Mouse (Mus musculus) limb, embryonic 11.5 days (tissue): ENCODE data around the gene Clcn7. TPM values are rescaled to one million over a fixed set of nuclear protein-coding genes. Genes with fewer than 3 reads are reported as not detected.

Experiments
- ATAC-seq: fragments of 200-750 bp; cut with Nextera tagmentation; 2 replicates; pipeline ENCODE4 v1.8.0; 2017; ENCODE audit warnings: low read depth; ENCODE audit not compliant: insufficient number of reproducible peaks, low FRiP score, low TSS enrichment
- DNase-seq: peaks from one replicate; pipeline ENCODE4 v3.0.0-alpha.2; 2015; ENCODE audit warnings: low spot score
- H3K27ac ChIP-seq: fragments of 300-500 bp; sonication (generic); replicated peaks from 2 replicates; pipeline ENCODE4 v1.5.1; 2014; ENCODE audit warnings: low read depth, mild to moderate bottlenecking, low read length
- H3K27me3 ChIP-seq: fragments of 300-500 bp; sonication (generic); 2 replicates; pipeline ENCODE4 v1.6.1; 2014; ENCODE audit warnings: mild to moderate bottlenecking, low read length, mixed read lengths; ENCODE audit not compliant: control insufficient read depth, insufficient read depth
- H3K36me3 ChIP-seq: fragments of 300-500 bp; sonication (generic); 2 replicates; pipeline ENCODE4 v1.6.1; 2014; ENCODE audit warnings: mild to moderate bottlenecking, low read length, moderate library complexity, mixed read lengths; ENCODE audit not compliant: control insufficient read depth, insufficient read depth
- H3K4me1 ChIP-seq: fragments of 300-500 bp; sonication (generic); 2 replicates; pipeline ENCODE4 v1.6.1; 2014; ENCODE audit warnings: low read length, mixed read lengths; ENCODE audit not compliant: control insufficient read depth, insufficient read depth
- H3K4me2 ChIP-seq: fragments of 300-500 bp; sonication (generic); 2 replicates; pipeline ENCODE4 v1.6.1; 2014; ENCODE audit warnings: low read depth, mild to moderate bottlenecking, moderate library complexity; ENCODE audit not compliant: severe bottlenecking
- H3K4me3 ChIP-seq: fragments of 300-500 bp; sonication (generic); 2 replicates; pipeline ENCODE4 v1.5.1; 2014; ENCODE audit warnings: low read depth, low read length
- H3K9ac ChIP-seq: fragments of 300-500 bp; sonication (generic); 2 replicates; pipeline ENCODE4 v1.6.1; 2014; ENCODE audit warnings: mild to moderate bottlenecking, low read length
- H3K9me3 ChIP-seq: fragments of 300-500 bp; sonication (generic); 2 replicates; pipeline ENCODE4 v1.6.1; 2016; ENCODE audit warnings: low read length; ENCODE audit not compliant: control insufficient read depth
- WGBS: fragments of 180-500 bp; shearing (Covaris S2); extraction: QIAGEN DNeasy Blood & Tissue Kit; methylation state at CpG from one replicate; pipeline ENCODE4 v1.1.7; 2014; 5-methylcytosine and 5-hydroxymethylcytosine counted together
- polyA plus RNA-seq: library from polyadenylated mRNA; unstranded; fragments of >200 nt; fragmentation: Nextera tagmentation; extraction: Ambion mirVana; gene quantifications from 2 replicates; pipeline ENCODE4 v1.2.1, GENCODE M21; 2014

Gene Clcn7
- polyA plus RNA-seq, 1 experiment from 2014 or later = 21.0 TPM

GRCm38 (mm10) chr17:25210006-25210405 is 76.8 kb downstream of the Clcn7 start:
- Histone ChIP-seq H3K36me3 (peaks cover 15% of the 10 kb centered on the region; the same call in 1 of the 2 replicates), H3K27ac (no peak overlapping the region), H3K9ac (no peak overlapping the region), H3K4me3 (no peak overlapping the region), H3K9me3 (no peaks in the 10 kb centered on the region), H3K4me1 (no peaks in the 10 kb centered on the region), H3K27me3 (no peaks in the 10 kb centered on the region), H3K4me2 (no peak overlapping the region)
- DNase-seq = no peak
- no peak for ATAC-seq
- 95% methylated on average over 4 of the region's 4 CpGs for WGBS

GRCm38 (mm10) chr17:25210680-25211466 is 77.7 kb downstream of the Clcn7 start:
- no peak for DNase-seq
- no peak overlapping the region for H3K4me2 ChIP-seq

GRCm38 (mm10) chr17:25211705-25212104 is 78.5 kb downstream of the Clcn7 start:
- no peaks in the 10 kb centered on the region for H3K27me3 ChIP-seq
- no peaks in the 10 kb centered on the region for H3K4me1 ChIP-seq
- peaks cover 12% of the 10 kb centered on the region; the same call in 1 of the 2 replicates for H3K36me3 ChIP-seq
- H3K4me3 ChIP-seq = no peak overlapping the region
- H3K4me2 ChIP-seq = no peak overlapping the region
- 85% methylated on average over 4 of the region's 4 CpGs for WGBS
- no peak overlapping the region for H3K9ac ChIP-seq
- no peak for DNase-seq
- no peak for ATAC-seq
- no peaks in the 10 kb centered on the region for H3K9me3 ChIP-seq
- no peak overlapping the region for H3K27ac ChIP-seq

More at GRCm38 (mm10) chr17:25210680-25211466, 77.7 kb downstream of the Clcn7 start:
- ATAC-seq = no peak
- no peak overlapping the region for H3K9ac ChIP-seq
- H3K4me3 ChIP-seq = no peak overlapping the region
- H3K36me3 ChIP-seq = peaks cover 12% of the 10 kb centered on the region; the same call in 1 of the 2 replicates
- no peaks in the 10 kb centered on the region for H3K9me3 ChIP-seq
- no peaks in the 10 kb centered on the region for H3K4me1 ChIP-seq
- no peak overlapping the region for H3K27ac ChIP-seq
- no peaks in the 10 kb centered on the region for H3K27me3 ChIP-seq
- 87% methylated on average over 15 of the region's 15 CpGs for WGBS

Other genes with a start within 250 kb of the Clcn7 start
- gene Nubp2, start 247.0 kb upstream of the Clcn7 start, polyA plus RNA-seq = 65.1 and 66.0 TPM in 2 replicates
- 36.8 and 42.1 TPM in 2 replicates for gene Spsb3, start 246.7 kb upstream of the Clcn7 start, polyA plus RNA-seq
- 20.5 and 20.8 TPM in 2 replicates for gene Eme2, start 238.3 kb upstream of the Clcn7 start, polyA plus RNA-seq
- gene Mrps34, start 238.3 kb upstream of the Clcn7 start, polyA plus RNA-seq = 82.3 and 84.8 TPM in 2 replicates
- 51.5 and 53.0 TPM in 2 replicates for gene Nme3, start 236.9 kb upstream of the Clcn7 start, polyA plus RNA-seq
- 31.0 and 32.0 TPM in 2 replicates for gene Mapk8ip3, start 196.4 kb upstream of the Clcn7 start, polyA plus RNA-seq
- gene Jpt2, start 172.7 kb upstream of the Clcn7 start, polyA plus RNA-seq = 201 and 259 TPM in 2 replicates
- 13.0 and 14.6 TPM in 2 replicates for gene Cramp1l, start 117.6 kb upstream of the Clcn7 start, polyA plus RNA-seq
- gene Ift140, start 117.3 kb upstream of the Clcn7 start, polyA plus RNA-seq = 21.0 and 24.0 TPM in 2 replicates
- gene Tmem204, start 49.8 kb upstream of the Clcn7 start, polyA plus RNA-seq = 9.7 and 10.8 TPM in 2 replicates
- 28.8 and 35.8 TPM in 2 replicates for gene Telo2, start 17.4 kb upstream of the Clcn7 start, polyA plus RNA-seq
- 0.17 TPM in 1 of 2 replicates, not detected in the other for gene Ptx4, start 12.6 kb upstream of the Clcn7 start, polyA plus RNA-seq
- gene Ccdc154, start 29.1 kb downstream of the Clcn7 start, polyA plus RNA-seq = not detected in 2 replicates
- gene Gm38655, start 42.1 kb downstream of the Clcn7 start, polyA plus RNA-seq = not detected in 2 replicates
- gene BC003965, start 51.2 kb downstream of the Clcn7 start, polyA plus RNA-seq = 31.6 and 32.7 TPM in 2 replicates
- 4.8 and 5.8 TPM in 2 replicates for gene Unkl, start 55.0 kb downstream of the Clcn7 start, polyA plus RNA-seq
- 28.3 and 29.4 TPM in 2 replicates for gene Gnptg, start 106.7 kb downstream of the Clcn7 start, polyA plus RNA-seq
- 63.8 and 66.1 TPM in 2 replicates for gene Tsr3, start 106.8 kb downstream of the Clcn7 start, polyA plus RNA-seq
- 0.71 and 0.88 TPM in 2 replicates for gene Baiap3, start 123.0 kb downstream of the Clcn7 start, polyA plus RNA-seq
- 922 and 923 TPM in 2 replicates for gene Ube2i, start 141.2 kb downstream of the Clcn7 start, polyA plus RNA-seq
- not detected in 2 replicates for gene Prss34, start 165.0 kb downstream of the Clcn7 start, polyA plus RNA-seq
- not detected in 2 replicates for gene Prss28, start 175.3 kb downstream of the Clcn7 start, polyA plus RNA-seq
- not detected in 2 replicates for gene Prss29, start 185.3 kb downstream of the Clcn7 start, polyA plus RNA-seq
- not detected in 2 replicates for gene Tpsab1, start 212.2 kb downstream of the Clcn7 start, polyA plus RNA-seq
- gene Tpsb2, start 232.9 kb downstream of the Clcn7 start, polyA plus RNA-seq = not detected in 2 replicates
- 0.41 and 0.63 TPM in 2 replicates for gene Tpsg1, start 235.9 kb downstream of the Clcn7 start, polyA plus RNA-seq